Mouse (Mus musculus) brain, embryonic 14.5 days (tissue): ENCODE measurements around the gene Fa2h. TPM values are rescaled to one million over a fixed set of nuclear protein-coding genes. Genes with fewer than 3 reads are reported as not detected.

Experiments
- DNase-seq: peaks from one replicate; pipeline ENCODE4 v3.0.0-alpha.2; 2011; ENCODE audit warnings: low read depth
- CTCF ChIP-seq: fragments of 200-500 bp; IDR thresholded peaks from 2 replicates; pipeline ENCODE4 v1.5.1; 2012; ENCODE audit warnings: inconsistent platforms, mild to moderate bottlenecking, moderate library complexity, borderline replicate concordance; ENCODE audit not compliant: insufficient read depth, insufficient read length; ENCODE audit errors: extremely low read depth
- POLR2A ChIP-seq: fragments of 200-500 bp; IDR thresholded peaks from 2 replicates; pipeline ENCODE4 v1.6.1; 2012; ENCODE audit warnings: mild to moderate bottlenecking, inconsistent platforms, borderline replicate concordance; ENCODE audit not compliant: poor library complexity, insufficient read depth, insufficient read length, severe bottlenecking; ENCODE audit errors: extremely low read depth
- polyA plus RNA-seq: library from polyadenylated mRNA; depleted of rRNA; stranded (reverse); fragments of >200 nt; gene quantifications from 2 replicates; pipeline ENCODE4 v1.2.3, GENCODE M21; 2012

The Fa2h gene
- polyA plus RNA-seq, 1 experiment = 0.37 TPM

- TF ChIP-seq CTCF = no peak
- no peak for TF ChIP-seq POLR2A
- DNase-seq = no peak
Observed at GRCm38 (mm10) chr8:111390837-111391236, 2.8 kb downstream of the Fa2h start.

DNA sequence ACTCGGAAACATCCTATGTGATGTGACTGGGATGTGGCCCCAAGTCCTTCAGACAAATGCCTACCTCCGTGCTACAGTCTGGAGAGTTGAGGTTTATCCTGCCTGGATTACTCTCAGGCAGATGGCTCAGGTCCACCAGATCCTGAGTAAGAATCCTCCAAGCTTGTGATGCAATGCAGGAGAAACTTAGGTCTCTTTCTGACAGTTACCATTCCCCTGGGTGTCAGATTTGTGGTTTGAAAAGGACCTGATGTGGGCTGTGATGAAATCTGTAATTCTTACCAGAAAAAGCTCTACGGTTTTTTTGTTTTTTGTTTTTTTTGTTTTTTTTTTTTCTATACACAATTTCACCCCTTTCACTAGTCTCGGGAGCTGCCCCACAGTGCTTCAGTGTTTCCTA is 4.0 kb downstream of the Fa2h start:
- TF ChIP-seq POLR2A = no peak
- TF ChIP-seq CTCF = no peak
- DNase-seq = no peak

DNA sequence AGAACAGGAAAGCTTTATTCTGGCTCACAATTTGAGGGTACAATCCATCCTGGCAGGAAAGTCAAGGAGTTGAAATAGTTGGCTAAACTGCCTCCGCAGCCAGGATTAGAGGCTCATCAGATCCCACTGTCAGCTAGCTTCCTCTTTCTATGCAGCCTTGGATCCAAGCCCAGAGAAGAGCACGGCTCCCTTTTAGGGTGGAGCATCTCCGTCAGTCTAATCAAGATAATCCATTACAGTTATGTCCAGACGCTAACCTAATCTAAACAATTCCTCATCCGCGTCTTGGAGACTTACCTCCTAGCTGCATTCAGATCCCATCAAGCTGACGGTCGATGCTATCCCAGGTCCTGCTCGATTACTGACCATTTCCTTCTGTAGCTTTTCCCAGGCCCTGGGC is 7.7 kb downstream of the Fa2h start:
- TF ChIP-seq POLR2A (no peak), CTCF (no peak)
- no peak for DNase-seq

DNA sequence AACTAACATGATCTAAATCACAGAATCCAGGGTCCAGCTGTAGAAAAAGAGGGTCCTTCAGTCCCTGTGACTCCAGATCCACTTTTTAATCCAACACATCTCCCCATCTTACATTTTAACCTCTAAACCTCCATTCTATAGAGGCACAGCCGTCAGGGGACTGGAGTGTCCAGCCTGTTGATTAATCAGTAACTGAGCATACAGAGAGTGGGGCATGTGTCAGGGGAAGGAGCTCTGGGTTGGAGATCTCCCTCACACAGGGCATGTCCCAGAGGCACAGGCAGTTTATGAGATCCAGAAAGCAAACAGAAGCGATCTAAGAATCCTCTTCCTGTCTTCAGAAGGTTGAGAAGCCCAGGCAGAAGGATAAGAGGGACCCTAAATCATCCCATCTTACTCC is 9.0 kb downstream of the Fa2h start:
- DNase-seq = no peak
- no peak for TF ChIP-seq CTCF
- no peak for TF ChIP-seq POLR2A

GRCm38 (mm10) chr8:111375192-111375591 is 18.4 kb downstream of the Fa2h start:
- peak; percentile 14 for DNase-seq
- TF ChIP-seq CTCF (no peak), POLR2A (no peak)

DNA sequence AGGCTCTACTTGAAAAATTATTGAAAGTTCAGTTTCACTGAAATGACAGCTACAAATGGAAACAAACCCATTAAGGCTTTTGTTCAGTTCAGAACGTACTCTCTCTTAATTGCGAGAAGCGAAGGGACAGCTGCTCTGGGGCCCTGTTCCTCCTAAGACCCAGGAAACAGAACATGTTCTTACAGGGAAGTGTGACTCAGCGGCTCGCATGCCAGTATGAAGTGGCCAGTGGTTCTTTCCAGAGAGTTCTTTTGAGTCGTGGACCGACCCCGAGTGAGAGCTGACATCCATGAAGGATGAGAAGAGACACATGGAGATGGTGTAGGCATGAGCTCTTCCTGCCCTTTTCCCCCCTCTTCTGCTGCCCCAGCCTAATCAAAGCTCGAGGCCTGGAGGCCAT is 23.9 kb downstream of the Fa2h start:
- DNase-seq = no peak
- no peak for TF ChIP-seq CTCF
- no peak for TF ChIP-seq POLR2A

GRCm38 (mm10) chr8:111367350-111367749 is 26.3 kb downstream of the Fa2h start:
- TF ChIP-seq POLR2A = no peak
- no peak for TF ChIP-seq CTCF
- no peak for DNase-seq

DNA sequence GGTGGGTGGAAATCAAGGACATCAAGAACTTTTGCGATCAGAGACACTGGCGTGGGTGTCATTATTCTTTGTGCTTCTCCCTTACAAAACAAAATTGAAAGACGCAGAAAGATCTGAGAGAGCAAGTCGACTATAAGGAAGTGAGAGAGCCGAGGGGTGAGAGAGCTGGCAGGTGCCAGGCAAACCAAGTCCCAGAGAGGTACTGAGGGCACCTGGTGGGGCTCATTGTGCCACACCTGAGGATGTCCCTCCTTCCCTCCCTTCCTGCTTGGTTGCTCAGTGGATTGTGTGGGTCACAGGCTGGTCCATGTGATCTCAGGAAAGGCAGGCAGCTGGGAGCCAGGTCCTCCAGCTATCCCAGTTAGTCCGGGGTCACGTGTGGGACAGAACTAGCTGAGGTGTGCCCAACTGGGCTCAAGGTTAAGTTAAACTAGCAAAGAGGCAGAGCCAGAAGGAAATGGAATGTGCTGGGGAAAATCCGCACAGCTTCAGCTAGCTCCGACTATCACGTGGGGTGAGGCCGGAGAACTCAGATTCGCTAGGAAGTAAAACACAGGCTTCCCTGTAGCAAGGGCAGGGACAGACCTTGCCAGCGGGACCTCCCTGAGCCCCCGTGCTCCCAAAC is 26.9 kb downstream of the Fa2h start:
- TF ChIP-seq POLR2A (no peak), CTCF (no peak)
- no peak for DNase-seq

GRCm38 (mm10) chr8:111363489-111363888 is 30.1 kb downstream of the Fa2h start:
- TF ChIP-seq POLR2A = no peak
- no peak for TF ChIP-seq CTCF
- DNase-seq = no peak

GRCm38 (mm10) chr8:111360579-111361209 is 32.9 kb downstream of the Fa2h start:
- DNase-seq = no peak
- TF ChIP-seq CTCF (no peak), POLR2A (no peak)

- no peak for TF ChIP-seq CTCF
- no peak for TF ChIP-seq POLR2A
- no peak for DNase-seq
Observed at GRCm38 (mm10) chr8:111359936-111360335, 33.7 kb downstream of the Fa2h start.

DNA sequence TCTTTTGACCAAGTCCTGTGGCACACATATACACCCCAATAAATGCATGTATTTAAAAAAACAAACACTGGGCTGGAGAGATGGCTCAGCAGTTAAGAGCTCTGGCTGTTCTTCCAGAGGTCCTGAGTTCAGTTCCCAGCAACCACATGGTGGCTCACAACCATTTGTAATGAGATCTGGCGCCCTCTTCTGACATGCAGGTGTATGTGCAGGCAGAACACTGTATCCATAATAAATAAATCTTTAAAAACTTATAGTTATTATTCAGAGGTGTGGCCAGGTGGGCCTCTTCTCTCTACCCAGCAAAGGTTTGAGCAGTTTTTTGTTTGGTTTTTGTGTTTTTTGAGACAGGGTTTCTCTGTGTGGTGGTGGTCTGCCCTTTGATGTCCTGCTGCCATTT is 34.7 kb downstream of the Fa2h start:
- TF ChIP-seq POLR2A (no peak), CTCF (no peak)
- no peak for DNase-seq
